In the genomic region with DNA sequence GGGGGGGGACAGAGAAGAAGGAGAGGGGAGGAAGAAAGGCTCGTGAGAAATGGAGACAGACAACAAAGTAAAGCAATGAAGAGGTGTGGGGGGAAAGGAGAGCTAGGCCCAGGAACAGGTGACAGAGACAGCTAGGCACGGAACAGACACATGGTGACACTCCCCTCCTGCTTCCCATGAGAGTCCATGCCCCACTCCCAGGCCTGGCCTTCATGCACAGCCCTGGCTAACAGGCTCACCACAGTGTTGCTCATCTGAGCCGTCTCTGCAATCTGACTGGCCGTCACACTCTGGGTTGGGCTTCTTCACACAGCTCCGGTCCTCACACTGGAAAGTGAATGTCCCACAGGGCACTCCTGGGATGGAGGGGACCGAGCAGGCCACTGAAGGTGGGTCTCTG, we compare ENCODE assay signal across 21 mouse cellular contexts. TPM values are rescaled to one million over a fixed set of nuclear protein-coding genes. Genes with fewer than 3 reads are reported as not detected.
DNase-seq lines count a peak whose midpoint lies in the region; ATAC-seq and TF ChIP-seq lines count a peak whose summit lies in the region.
"Had no signal": no experiment of that assay in that cellular context is flagged by ENCODE, and none has a peak within 500 bp of the region (broad histone marks: within the 10 kb centered on the region; RNA-seq: fewer than 3 reads in every experiment).

No protein-coding gene starts in this region.

- no peak overlapping the region for H3K4me2 ChIP-seq in forebrain, embryonic 11.5 days (ENCODE audit: low read depth, low read length, severe bottlenecking)
- H3K4me2 ChIP-seq in hindbrain, embryonic 13.5 days: no peak overlapping the region
- H3K4me2 ChIP-seq in hindbrain, embryonic 14.5 days (replicated peaks): no peak overlapping the region
- H3K4me2 ChIP-seq in midbrain, embryonic 15.5 days: no peak overlapping the region
- H3K4me2 ChIP-seq: forebrain, embryonic 15.5 days; heart, embryonic 13.5 days had no signal

- no peak for DNase-seq in forebrain, embryonic 10.5 days (ENCODE audit: extremely low spot score, low spot score)
- DNase-seq in forebrain, embryonic 11.5 days (ENCODE audit: low spot score): no peak
- no peak for DNase-seq in hindbrain, embryonic 14.5 days (ENCODE audit: low spot score)
- no peak for DNase-seq in midbrain, embryonic 10.5 days (ENCODE audit: low spot score)
- no peak for DNase-seq in testis, postnatal 10 days (ENCODE audit: low spot score)
- DNase-seq: adrenal gland, postnatal 25 days; cerebellum, adult 18-20 months; cerebellum, adult 9-11 months; cerebellum, postnatal 36 days; gastrocnemius, postnatal 36 days; heart, adult 11 months; heart, postnatal 14 days had no signal

- no peak; the same call in 1 of the 2 replicates for TF ChIP-seq POLR2A in testis, adult 2 months (IDR thresholded peaks at IDR 0.05; ENCODE audit: control insufficient read depth, low read depth, low read length)

- 0 out of 2 replicates have a peak overlapping the region, but pooled peaks have one; percentile 40 for H3K27ac ChIP-seq in forebrain, embryonic 10.5 days
- H3K27ac ChIP-seq in forebrain, embryonic 11.5 days (ENCODE audit: low read depth, low read length): no peak overlapping the region
- no peak overlapping the region for H3K27ac ChIP-seq in hindbrain, embryonic 13.5 days
- H3K27ac ChIP-seq in hindbrain, embryonic 14.5 days: no peak overlapping the region
- H3K27ac ChIP-seq in midbrain, embryonic 10.5 days (replicated peaks): peak overlapping the region; percentile 47
- H3K27ac ChIP-seq in midbrain, embryonic 15.5 days: no peak overlapping the region
- peak overlapping the region; percentile 58; the same call in 1 of the 2 replicates for H3K27ac ChIP-seq in testis, adult 2 months (ENCODE audit: control insufficient read depth, insufficient read depth, low read depth, low read length)
- H3K27ac ChIP-seq: embryonic facial prominence, embryonic 10.5 days; forebrain, embryonic 15.5 days; heart, embryonic 13.5 days had no signal

- H3K9ac ChIP-seq in forebrain, embryonic 11.5 days (ENCODE audit: low read length): no peak overlapping the region
- peak overlapping the region; percentile 13; the same call in 1 of the 2 replicates for H3K9ac ChIP-seq in hindbrain, embryonic 13.5 days
- no peak overlapping the region for H3K9ac ChIP-seq in hindbrain, embryonic 14.5 days
- H3K9ac ChIP-seq in midbrain, embryonic 15.5 days: no peak overlapping the region
- H3K9ac ChIP-seq: forebrain, embryonic 15.5 days; heart, embryonic 13.5 days had no signal

- no peak for TF ChIP-seq CTCF in testis, adult 2 months (IDR thresholded peaks at IDR 0.05; ENCODE audit: control insufficient read depth, insufficient read depth, insufficient replicate concordance, low read depth, low read length)

- ATAC-seq in forebrain, embryonic 11.5 days (replicated peaks; ENCODE audit: low FRiP score): no peak
- ATAC-seq in hindbrain, embryonic 13.5 days (ENCODE audit: low FRiP score): no peak
- ATAC-seq in hindbrain, embryonic 14.5 days (ENCODE audit: low FRiP score): no peak
- ATAC-seq in midbrain, embryonic 15.5 days (replicated peaks): no peak
- ATAC-seq: forebrain, embryonic 15.5 days; inflammation-experienced regulatory T-cells, adult 6 months had no signal

- H3K4me3 ChIP-seq in forebrain, embryonic 10.5 days: no peak overlapping the region
- no peak overlapping the region for H3K4me3 ChIP-seq in forebrain, embryonic 11.5 days (ENCODE audit: low read depth, low read length)
- H3K4me3 ChIP-seq in hindbrain, embryonic 13.5 days: no peak overlapping the region
- no peak overlapping the region for H3K4me3 ChIP-seq in hindbrain, embryonic 14.5 days (replicated peaks; ENCODE audit: low read length)
- H3K4me3 ChIP-seq in midbrain, embryonic 10.5 days: no peak overlapping the region
- no peak overlapping the region for H3K4me3 ChIP-seq in midbrain, embryonic 15.5 days
- no peak overlapping the region for H3K4me3 ChIP-seq in testis, adult 2 months (ENCODE audit: control insufficient read depth, low read depth, low read length)
- H3K4me3 ChIP-seq: embryonic facial prominence, embryonic 10.5 days; forebrain, embryonic 15.5 days; heart, embryonic 13.5 days had no signal

- 0 out of 2 replicates have a peak, but pooled peaks cover 2% of the 10 kb centered on the region for H3K27me3 ChIP-seq in forebrain, embryonic 10.5 days (ENCODE audit: poor library complexity, severe bottlenecking)
- H3K27me3 ChIP-seq in forebrain, embryonic 11.5 days (ENCODE audit: control insufficient read depth, insufficient read depth, low read length): no peaks in the 10 kb centered on the region
- 0 out of 2 replicates have a peak, but pooled peaks cover 1% of the 10 kb centered on the region for H3K27me3 ChIP-seq in hindbrain, embryonic 13.5 days
- no peaks in the 10 kb centered on the region for H3K27me3 ChIP-seq in hindbrain, embryonic 14.5 days (ENCODE audit: control insufficient read depth, insufficient read depth, low read length)
- no peaks in the 10 kb centered on the region for H3K27me3 ChIP-seq in midbrain, embryonic 10.5 days (ENCODE audit: low read depth, poor library complexity, severe bottlenecking)
- H3K27me3 ChIP-seq in midbrain, embryonic 15.5 days (replicated peaks): no peaks in the 10 kb centered on the region
- no peaks in the 10 kb centered on the region for H3K27me3 ChIP-seq in testis, adult 2 months (ENCODE audit: control insufficient read depth, insufficient read depth, low read length)
- H3K27me3 ChIP-seq: forebrain, embryonic 15.5 days had no signal

- WGBS in forebrain, embryonic 10.5 days: 65% methylated on average over 6 of the region's 6 CpGs
- WGBS in forebrain, embryonic 11.5 days: 56% methylated on average over 6 of the region's 6 CpGs
- 52% methylated on average over 6 of the region's 6 CpGs for WGBS in hindbrain, embryonic 13.5 days
- WGBS in hindbrain, embryonic 14.5 days: 43% methylated on average over 6 of the region's 6 CpGs
- 56% methylated on average over 6 of the region's 6 CpGs for WGBS in midbrain, embryonic 10.5 days
- 46% methylated on average over 6 of the region's 6 CpGs for WGBS in midbrain, embryonic 15.5 days

- peaks cover 45% of the 10 kb centered on the region for H3K4me1 ChIP-seq in forebrain, embryonic 10.5 days
- 0 out of 2 replicates have a peak, but pooled peaks cover 1% of the 10 kb centered on the region for H3K4me1 ChIP-seq in forebrain, embryonic 11.5 days (replicated peaks; ENCODE audit: control insufficient read depth, insufficient read depth, low read length)
- H3K4me1 ChIP-seq in hindbrain, embryonic 13.5 days (replicated peaks): peaks cover 31% of the 10 kb centered on the region
- 0 out of 2 replicates have a peak, but pooled peaks cover 3% of the 10 kb centered on the region for H3K4me1 ChIP-seq in hindbrain, embryonic 14.5 days (replicated peaks; ENCODE audit: control insufficient read depth, insufficient read depth, low read length)
- peaks cover 57% of the 10 kb centered on the region for H3K4me1 ChIP-seq in midbrain, embryonic 10.5 days
- H3K4me1 ChIP-seq in midbrain, embryonic 15.5 days: peaks cover 9% of the 10 kb centered on the region
- peaks cover 11% of the 10 kb centered on the region for H3K4me1 ChIP-seq in testis, adult 2 months (ENCODE audit: control insufficient read depth, insufficient read depth, low read length)

- H3K36me3 ChIP-seq in forebrain, embryonic 10.5 days (replicated peaks): no peaks in the 10 kb centered on the region
- no peaks in the 10 kb centered on the region for H3K36me3 ChIP-seq in forebrain, embryonic 11.5 days (ENCODE audit: control insufficient read depth, insufficient read depth, low read length)
- peaks cover 4% of the 10 kb centered on the region; the same call in 1 of the 2 replicates for H3K36me3 ChIP-seq in hindbrain, embryonic 13.5 days
- H3K36me3 ChIP-seq in hindbrain, embryonic 14.5 days (replicated peaks; ENCODE audit: control insufficient read depth, insufficient read depth): no peaks in the 10 kb centered on the region
- no peaks in the 10 kb centered on the region for H3K36me3 ChIP-seq in midbrain, embryonic 10.5 days
- H3K36me3 ChIP-seq in midbrain, embryonic 15.5 days (replicated peaks): no peaks in the 10 kb centered on the region
- H3K36me3 ChIP-seq in testis, adult 2 months (ENCODE audit: control insufficient read depth, insufficient read depth, low read length): no peaks in the 10 kb centered on the region
- H3K36me3 ChIP-seq: embryonic facial prominence, embryonic 10.5 days; forebrain, embryonic 15.5 days; heart, embryonic 13.5 days had no signal

- no peaks in the 10 kb centered on the region for H3K9me3 ChIP-seq in forebrain, embryonic 10.5 days
- H3K9me3 ChIP-seq in forebrain, embryonic 11.5 days (ENCODE audit: control insufficient read depth, low read length): no peaks in the 10 kb centered on the region
- no peaks in the 10 kb centered on the region for H3K9me3 ChIP-seq in hindbrain, embryonic 13.5 days
- no peaks in the 10 kb centered on the region for H3K9me3 ChIP-seq in hindbrain, embryonic 14.5 days (ENCODE audit: control insufficient read depth, low read length)
- no peaks in the 10 kb centered on the region for H3K9me3 ChIP-seq in midbrain, embryonic 10.5 days (replicated peaks)
- H3K9me3 ChIP-seq in midbrain, embryonic 15.5 days: no peaks in the 10 kb centered on the region
- H3K9me3 ChIP-seq: embryonic facial prominence, embryonic 10.5 days; forebrain, embryonic 15.5 days; heart, embryonic 13.5 days had no signal

RNA-seq across cellular contexts. Expression of a gene that starts 15.5 kb away (rescaled TPM):
- 56.8 and 57.1 TPM in 2 replicates for polyA plus RNA-seq in forebrain, embryonic 10.5 days (2016; fragmentation: Nextera tagmentation; extraction: Ambion mirVana)
- 67.9 and 76.7 TPM in 2 replicates for polyA plus RNA-seq in forebrain, embryonic 11.5 days (2014; fragmentation: Nextera tagmentation; extraction: Ambion mirVana)
- 114 and 116 TPM in 2 replicates for polyA plus RNA-seq in hindbrain, embryonic 13.5 days (2015; fragmentation: Nextera tagmentation; extraction: Ambion mirVana)
- 134 and 141 TPM in 2 replicates for polyA plus RNA-seq in hindbrain, embryonic 14.5 days (2014; fragmentation: Nextera tagmentation; extraction: Ambion mirVana)
- 64.0 and 68.3 TPM in 2 replicates for polyA plus RNA-seq in midbrain, embryonic 10.5 days (2016; fragmentation: Nextera tagmentation; extraction: Ambion mirVana)
- polyA plus RNA-seq in midbrain, embryonic 15.5 days (2015; fragmentation: Nextera tagmentation; extraction: Ambion mirVana): 162 and 163 TPM in 2 replicates
- 12.2 and 12.3 TPM in 2 replicates for polyA plus RNA-seq in testis, adult 2 months (2012; rRNA removed)

RNA-seq across cellular contexts. Expression of a gene that starts 24.6 kb away (rescaled TPM):
- polyA plus RNA-seq in forebrain, embryonic 10.5 days (2016; fragmentation: Nextera tagmentation; extraction: Ambion mirVana): 0.30 and 0.39 TPM in 2 replicates
- 0.31 and 0.79 TPM in 2 replicates for polyA plus RNA-seq in forebrain, embryonic 11.5 days (2014; fragmentation: Nextera tagmentation; extraction: Ambion mirVana)
- polyA plus RNA-seq in hindbrain, embryonic 13.5 days (2015; fragmentation: Nextera tagmentation; extraction: Ambion mirVana): 0.23 and 0.31 TPM in 2 replicates
- polyA plus RNA-seq in hindbrain, embryonic 14.5 days (2014; fragmentation: Nextera tagmentation; extraction: Ambion mirVana): 0.48 and 1.1 TPM in 2 replicates
- polyA plus RNA-seq in midbrain, embryonic 10.5 days (2016; fragmentation: Nextera tagmentation; extraction: Ambion mirVana): 0.21 and 0.52 TPM in 2 replicates
- polyA plus RNA-seq in midbrain, embryonic 15.5 days (2015; fragmentation: Nextera tagmentation; extraction: Ambion mirVana): 0.28 and 0.61 TPM in 2 replicates
- 0.74 and 1.4 TPM in 2 replicates for polyA plus RNA-seq in testis, adult 2 months (2012; rRNA removed)
- polyA plus RNA-seq: inflammation-experienced regulatory T-cells, adult 6 months had no signal

RNA-seq across cellular contexts. Expression of a gene that starts 37.6 kb away (rescaled TPM):
- polyA plus RNA-seq in forebrain, embryonic 10.5 days (2016; fragmentation: Nextera tagmentation; extraction: Ambion mirVana): 0.90 and 2.0 TPM in 2 replicates
- 2.7 and 4.2 TPM in 2 replicates for polyA plus RNA-seq in forebrain, embryonic 11.5 days (2014; fragmentation: Nextera tagmentation; extraction: Ambion mirVana)
- 2.2 and 3.1 TPM in 2 replicates for polyA plus RNA-seq in hindbrain, embryonic 13.5 days (2015; fragmentation: Nextera tagmentation; extraction: Ambion mirVana)
- polyA plus RNA-seq in hindbrain, embryonic 14.5 days (2014; fragmentation: Nextera tagmentation; extraction: Ambion mirVana): 3.2 and 4.2 TPM in 2 replicates
- 0.61 and 1.6 TPM in 2 replicates for polyA plus RNA-seq in midbrain, embryonic 10.5 days (2016; fragmentation: Nextera tagmentation; extraction: Ambion mirVana)
- polyA plus RNA-seq in midbrain, embryonic 15.5 days (2015; fragmentation: Nextera tagmentation; extraction: Ambion mirVana): 4.3 and 5.3 TPM in 2 replicates
- 5.1 and 6.4 TPM in 2 replicates for polyA plus RNA-seq in testis, adult 2 months (2012; rRNA removed)

RNA-seq across cellular contexts. Expression of a gene that starts 38.1 kb away (rescaled TPM):
- polyA plus RNA-seq in forebrain, embryonic 10.5 days (2016; fragmentation: Nextera tagmentation; extraction: Ambion mirVana): 11.8 and 11.9 TPM in 2 replicates
- polyA plus RNA-seq in forebrain, embryonic 11.5 days (2014; fragmentation: Nextera tagmentation; extraction: Ambion mirVana): 10.4 and 11.9 TPM in 2 replicates
- 10.7 and 17.0 TPM in 2 replicates for polyA plus RNA-seq in hindbrain, embryonic 13.5 days (2015; fragmentation: Nextera tagmentation; extraction: Ambion mirVana)
- 21.4 and 23.7 TPM in 2 replicates for polyA plus RNA-seq in hindbrain, embryonic 14.5 days (2014; fragmentation: Nextera tagmentation; extraction: Ambion mirVana)
- 8.1 and 9.8 TPM in 2 replicates for polyA plus RNA-seq in midbrain, embryonic 10.5 days (2016; fragmentation: Nextera tagmentation; extraction: Ambion mirVana)
- 11.5 and 15.6 TPM in 2 replicates for polyA plus RNA-seq in midbrain, embryonic 15.5 days (2015; fragmentation: Nextera tagmentation; extraction: Ambion mirVana)
- 29.8 and 38.6 TPM in 2 replicates for polyA plus RNA-seq in testis, adult 2 months (2012; rRNA removed)

RNA-seq across cellular contexts. Expression of a gene that starts 48.1 kb away (rescaled TPM):
- not detected in 2 replicates for polyA plus RNA-seq in forebrain, embryonic 10.5 days (2016; fragmentation: Nextera tagmentation; extraction: Ambion mirVana)
- polyA plus RNA-seq in forebrain, embryonic 11.5 days (2014; fragmentation: Nextera tagmentation; extraction: Ambion mirVana): not detected in 2 replicates
- polyA plus RNA-seq in hindbrain, embryonic 13.5 days (2015; fragmentation: Nextera tagmentation; extraction: Ambion mirVana): not detected in 2 replicates
- polyA plus RNA-seq in hindbrain, embryonic 14.5 days (2014; fragmentation: Nextera tagmentation; extraction: Ambion mirVana): not detected in 2 replicates
- polyA plus RNA-seq in midbrain, embryonic 10.5 days (2016; fragmentation: Nextera tagmentation; extraction: Ambion mirVana): not detected in 2 replicates
- polyA plus RNA-seq in midbrain, embryonic 15.5 days (2015; fragmentation: Nextera tagmentation; extraction: Ambion mirVana): not detected in 2 replicates
- 1,340 and 1,395 TPM in 2 replicates for polyA plus RNA-seq in testis, adult 2 months (2012; rRNA removed)
- polyA plus RNA-seq: C2C12; embryonic facial prominence, embryonic 10.5 days; embryonic facial prominence, embryonic 14.5 days; forebrain, embryonic 15.5 days; heart, embryonic 13.5 days; inflammation-experienced regulatory T-cells, adult 6 months had no signal

Comparison
In these comparisons a context has a peak if more than half of its experiments do, and no peak if none do; other contexts are left out.
1. H3K27ac ChIP-seq: peak in forebrain, embryonic 10.5 days (single experiment), midbrain, embryonic 10.5 days (single experiment) and testis, adult 2 months (single experiment); none in forebrain, embryonic 11.5 days (single experiment), hindbrain, embryonic 13.5 days (single experiment), hindbrain, embryonic 14.5 days (single experiment) and midbrain, embryonic 15.5 days (single experiment).